Mouse (Mus musculus) layer of hippocampus, postnatal 14 days (tissue): Measurements from ENCODE around the gene Nol11. TPM values are rescaled to one million over a fixed set of nuclear protein-coding genes. Genes with fewer than 3 reads are reported as not detected.
A peak's percentile ranks its signal among the peaks of the same experiment; 100 is the strongest.

Experiments used
- DNase-seq, 2 experiments: peaks; one replicate each; pipeline ENCODE4 v3.0.0; 2021 to 2022; ENCODE audit warnings: low spot score in 2 of 2, mixed read lengths in 1 of 2
- long read RNA-seq, 2 experiments: library from polyadenylated mRNA; stranded (forward); transcript quantifications; one replicate each; pipeline ENCODE4 v2.0.0; 2021
- total RNA-seq, 2 experiments: library from RNA; stranded (reverse); gene quantifications; 2 replicates each; pipeline ENCODE4 v1.2.3; 2021

Gene Nol11
- 10 to 100 TPM; 22.2 to 23.8 TPM for total RNA-seq
- long read RNA-seq, experiment 1, transcript Nol11-201 (18 exons, 3,158 nt): major isoform, 34 of 43 reads
- long read RNA-seq, experiment 1, partial matches to known transcripts: 2 of 43 reads
- long read RNA-seq, experiment 1, other reads (novel, unspliced or antisense): 3 of 43 reads
- long read RNA-seq, experiment 2, transcript Nol11-201 (18 exons, 3,158 nt): major isoform, 27 of 37 reads
- long read RNA-seq, experiment 2, partial matches to known transcripts: 4 of 37 reads
- long read RNA-seq, experiment 2, other reads (novel, unspliced or antisense): 5 of 37 reads

DNA sequence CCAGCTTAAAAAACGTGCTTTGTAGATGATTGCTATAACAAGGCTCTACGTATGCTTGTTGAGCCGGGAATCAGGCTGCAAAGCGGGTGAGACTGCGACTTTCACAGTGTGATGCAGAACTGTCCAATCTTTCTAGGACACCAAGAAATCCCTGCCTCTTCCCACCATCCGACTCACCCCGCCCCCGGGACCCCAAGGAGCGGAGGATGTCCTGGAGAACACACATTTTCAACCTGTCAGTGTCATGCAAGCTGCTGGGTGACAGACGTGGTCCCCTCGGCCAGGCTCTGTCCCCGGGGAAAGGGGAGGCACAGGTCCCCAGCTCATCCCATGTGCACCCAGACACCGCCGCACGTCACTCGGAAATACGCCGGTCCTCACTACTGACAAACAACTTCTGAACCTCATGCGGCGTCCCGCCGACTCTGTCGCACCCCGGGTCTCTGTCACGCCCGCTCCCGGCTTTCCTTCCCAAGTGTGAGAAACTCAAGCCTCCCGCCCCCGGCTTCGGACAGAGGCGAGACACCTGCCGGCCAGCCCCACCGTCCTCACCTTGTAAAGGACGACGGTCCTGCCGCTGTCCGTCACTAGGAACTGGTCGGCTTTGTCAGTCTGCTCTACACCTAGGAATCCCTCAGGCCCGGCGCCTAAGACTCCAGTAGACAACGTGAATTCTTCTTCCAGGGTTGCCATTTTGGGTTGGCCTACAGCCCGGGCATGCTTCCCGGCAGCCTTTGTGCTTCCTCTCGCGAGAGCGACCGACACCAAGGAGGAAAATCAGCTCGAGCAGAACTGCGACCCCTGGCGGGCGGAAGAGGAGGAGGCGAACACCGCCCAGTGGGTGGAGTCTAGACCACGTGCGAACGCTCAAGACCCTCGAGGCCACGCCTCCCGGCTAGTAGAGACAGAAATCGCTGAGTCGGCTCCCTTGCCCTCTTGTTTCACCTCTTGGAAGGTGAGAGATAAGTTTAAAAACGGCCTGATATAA, at the start of gene Nol11:
TSS of gene Nol11 (minus strand) at position 817 of the 988 bp plus-strand sequence.
- DNase-seq: peak; percentile 99

DNA sequence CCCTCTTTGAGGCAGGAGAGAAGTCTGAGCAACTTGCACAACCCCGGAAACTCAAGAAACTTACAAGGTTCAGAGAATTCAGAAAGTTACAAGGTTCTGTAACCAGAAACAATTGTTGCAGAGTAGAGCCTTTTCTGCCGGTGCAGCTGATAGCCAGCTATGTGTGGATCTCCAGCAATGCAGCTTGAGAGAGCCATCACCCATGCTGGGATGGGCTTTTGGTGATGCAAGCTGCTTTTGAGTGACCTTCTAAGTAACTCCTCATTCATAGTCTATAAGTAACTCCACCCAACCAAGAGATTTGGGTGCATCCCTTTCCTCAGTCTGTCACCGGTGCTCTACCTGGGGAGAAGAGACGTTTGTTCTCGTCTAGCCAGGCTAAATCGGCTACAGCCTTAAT, 49.3 kb upstream of the Nol11 start:
- DNase-seq: no peak

DNA sequence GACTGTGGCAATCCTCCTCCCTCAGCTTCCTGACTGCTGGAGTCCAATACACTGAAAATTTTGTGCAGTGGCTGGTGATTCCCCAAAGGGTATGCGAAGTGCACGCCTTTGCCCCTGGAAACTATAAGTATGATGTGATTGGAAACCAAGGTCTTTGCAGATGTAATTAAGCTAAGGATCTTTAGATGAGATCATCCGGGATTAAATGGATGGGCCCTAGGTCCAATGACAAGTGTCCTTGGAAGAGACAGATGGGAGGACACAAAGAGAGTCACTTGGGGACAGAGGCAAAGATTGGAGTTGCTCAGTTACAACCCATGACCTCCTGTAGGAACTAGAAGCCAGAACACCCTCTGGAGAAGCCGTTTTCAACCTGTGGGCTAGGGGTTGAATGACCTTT, 48.4 kb upstream of the Nol11 start:
- no peak for DNase-seq

DNA sequence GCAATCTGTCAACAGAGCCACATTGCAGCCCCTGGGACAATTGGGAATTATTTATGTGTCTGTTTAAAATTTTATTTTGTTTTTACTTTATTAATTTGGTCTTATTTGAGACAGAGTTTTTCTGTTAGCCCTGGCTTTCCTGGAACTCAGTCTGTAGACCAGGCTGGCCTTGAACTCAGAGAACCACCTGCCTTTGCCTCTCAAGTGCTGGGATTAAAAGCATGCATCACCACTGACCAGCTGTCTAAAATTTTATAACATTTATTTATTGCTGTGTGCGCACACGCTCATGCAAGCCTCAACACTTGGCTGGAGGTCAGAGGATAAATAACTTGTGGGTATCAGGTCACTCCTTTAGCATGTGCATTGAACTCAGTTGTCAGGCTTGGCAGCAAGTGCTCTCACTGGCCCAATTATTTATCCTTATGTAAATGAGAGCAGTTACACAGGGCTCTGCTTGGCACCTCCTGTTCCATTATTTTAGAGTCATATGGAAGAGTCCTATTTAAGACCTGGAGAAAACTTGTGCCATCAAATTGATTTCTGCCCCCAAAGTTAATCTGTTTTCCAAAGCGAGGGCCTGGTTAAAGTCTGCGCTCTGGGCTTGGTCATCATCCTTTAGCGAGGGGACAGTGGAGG, 44.2 kb upstream of the Nol11 start:
- no peak for DNase-seq

DNA sequence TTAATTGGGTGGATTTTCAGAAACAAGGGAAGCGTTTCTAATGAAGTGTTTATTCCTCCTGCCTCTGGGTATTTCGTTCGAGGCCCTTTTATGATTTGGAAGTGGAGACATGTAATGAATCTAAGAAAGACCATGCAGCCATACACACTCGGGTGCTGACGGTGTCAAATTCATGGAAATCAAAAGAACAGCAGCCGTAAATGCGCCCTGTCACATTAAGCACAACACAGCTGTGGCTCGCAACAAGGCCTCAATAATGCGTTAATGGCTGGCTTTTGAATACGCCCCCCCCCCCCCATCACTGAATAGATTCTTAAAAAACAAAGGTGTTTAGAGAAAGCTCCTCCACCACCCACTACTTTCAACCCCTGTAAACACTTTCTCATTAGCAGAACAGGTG, 40.9 kb upstream of the Nol11 start:
- no peak for DNase-seq

DNA sequence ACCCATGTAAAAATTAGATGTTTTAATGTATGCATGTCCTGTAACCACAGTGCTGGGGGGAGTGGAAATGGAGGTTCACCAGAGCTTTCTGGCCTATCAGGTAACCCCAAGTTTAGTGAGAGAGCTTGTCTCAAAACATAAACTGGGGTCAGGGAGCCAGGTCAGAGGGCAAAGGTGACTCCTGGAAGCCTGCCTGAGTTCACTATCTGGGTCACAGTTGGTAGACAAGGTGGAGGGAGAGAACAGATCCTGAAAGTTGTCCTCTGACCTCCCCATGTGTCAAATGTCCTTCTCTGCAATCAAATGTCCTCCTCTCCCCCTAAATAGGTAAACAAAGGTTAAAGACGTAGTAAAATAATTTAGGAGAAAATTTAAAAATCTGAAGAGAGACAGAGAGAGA, 37.2 kb upstream of the Nol11 start:
- no peak for DNase-seq

DNA sequence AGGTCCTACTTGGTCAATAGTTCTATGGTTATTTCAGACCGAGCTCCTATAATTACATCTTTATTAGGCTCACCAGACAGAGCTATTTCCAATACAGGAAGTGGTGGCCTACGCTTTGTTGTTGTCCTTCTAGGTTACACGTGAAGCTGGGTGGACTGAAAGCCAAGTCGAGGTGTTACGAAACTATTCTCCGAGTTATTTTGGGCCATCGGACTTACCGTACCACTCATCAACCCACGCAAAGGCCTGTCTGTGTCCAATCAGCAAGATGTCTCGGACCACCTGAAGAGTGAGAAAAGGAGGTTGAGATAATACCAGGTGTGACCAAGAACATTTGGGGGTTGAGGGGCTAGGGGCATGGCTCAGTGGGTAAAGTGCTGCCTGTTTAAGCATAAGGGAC, 36.8 kb upstream of the Nol11 start:
- no peak for DNase-seq

DNA sequence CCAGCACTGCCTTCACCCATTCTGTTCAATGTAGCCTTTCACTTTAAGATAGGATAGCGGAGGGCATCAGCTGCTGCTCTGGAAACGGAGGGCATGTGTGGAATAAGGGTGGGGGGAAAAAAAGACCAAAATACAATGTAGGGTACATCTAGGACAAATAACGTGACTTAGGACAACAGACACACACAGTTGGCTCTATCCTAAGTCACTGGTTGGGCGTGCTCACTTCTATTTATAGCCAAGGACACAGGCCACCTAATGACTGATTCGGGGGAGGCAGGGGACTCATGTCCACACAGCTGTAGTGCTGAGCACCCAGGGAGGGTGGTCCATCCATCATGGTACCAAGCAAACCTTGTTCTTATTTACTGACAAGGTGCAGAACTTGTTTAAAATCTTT, 36.1 kb upstream of the Nol11 start:
- no peak for DNase-seq

DNA sequence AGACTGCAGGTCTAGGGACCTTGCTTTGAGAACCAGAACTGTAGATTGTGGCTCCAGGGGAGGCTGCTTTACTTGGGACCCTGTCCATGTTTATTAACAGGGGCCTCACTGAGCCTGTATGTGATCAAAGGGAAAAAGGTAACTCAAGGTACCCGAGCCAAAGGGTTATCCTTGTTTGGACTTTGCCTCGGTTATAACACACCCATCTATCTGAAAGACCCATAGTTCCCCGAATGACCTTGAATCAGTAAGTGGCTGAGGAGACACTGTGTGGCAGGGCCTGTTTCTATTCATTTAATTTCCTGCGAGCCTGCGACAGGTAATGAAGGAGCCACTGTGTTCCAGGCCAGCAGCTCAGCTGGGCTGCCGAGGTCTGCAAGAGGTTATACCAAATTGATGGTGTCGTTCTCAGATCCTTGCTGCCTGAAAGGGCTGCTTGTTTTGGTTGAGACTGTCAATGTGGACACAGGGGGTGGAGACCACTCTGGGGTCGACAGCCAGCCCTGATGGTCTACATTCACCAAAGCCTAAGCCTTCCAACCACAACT, 34.6 kb upstream of the Nol11 start:
- DNase-seq: no peak

DNA sequence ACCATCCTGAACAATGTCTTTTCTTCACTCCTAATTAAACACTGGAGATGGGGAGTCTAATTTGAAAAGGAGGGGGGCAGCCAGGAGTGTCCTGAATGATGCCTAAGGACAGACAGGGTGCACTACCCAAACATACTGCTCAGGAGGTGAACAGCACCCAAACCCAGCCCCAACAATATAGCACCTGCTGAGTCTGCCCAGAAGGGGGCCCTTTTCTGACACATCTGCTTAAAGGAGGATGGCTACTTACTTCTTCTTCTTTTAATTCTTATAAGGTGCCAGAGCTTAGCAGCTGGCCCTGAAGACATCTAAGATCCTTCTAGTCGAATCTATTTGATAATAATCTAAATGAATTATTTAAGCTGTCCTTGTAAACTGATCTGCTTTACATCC, 34.0 kb upstream of the Nol11 start:
- DNase-seq: no peak

DNA sequence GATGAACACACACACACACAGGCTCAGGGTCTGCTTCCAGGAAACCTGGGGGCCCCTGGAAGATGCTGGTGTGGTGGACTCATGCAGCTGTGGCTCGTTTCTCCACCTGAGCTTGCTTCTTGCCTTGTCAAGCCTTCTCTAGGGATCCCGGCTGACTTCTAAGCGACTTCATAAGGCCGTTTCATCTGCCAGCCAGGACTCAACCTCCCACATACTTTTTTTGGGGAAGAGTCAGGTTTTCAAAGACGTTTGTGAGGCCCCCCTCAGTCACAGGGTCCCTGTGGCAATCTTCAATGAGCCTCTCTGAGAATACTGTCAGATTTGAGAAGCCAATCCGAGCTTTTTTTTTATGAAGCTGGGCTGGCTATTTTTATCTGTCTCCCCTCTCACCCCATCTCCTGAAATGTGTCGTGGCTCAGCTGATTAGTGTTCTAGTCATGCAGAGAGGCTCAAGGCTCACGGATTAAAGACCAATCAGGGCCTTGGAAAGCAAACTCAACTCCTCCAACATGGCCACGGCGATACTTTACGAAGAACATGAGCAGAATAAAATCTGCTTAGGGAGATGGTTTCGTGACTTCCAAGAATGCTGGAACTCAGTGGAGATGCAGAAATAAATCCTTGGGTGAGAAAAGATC, 33.5 kb upstream of the Nol11 start:
- no peak for DNase-seq

DNA sequence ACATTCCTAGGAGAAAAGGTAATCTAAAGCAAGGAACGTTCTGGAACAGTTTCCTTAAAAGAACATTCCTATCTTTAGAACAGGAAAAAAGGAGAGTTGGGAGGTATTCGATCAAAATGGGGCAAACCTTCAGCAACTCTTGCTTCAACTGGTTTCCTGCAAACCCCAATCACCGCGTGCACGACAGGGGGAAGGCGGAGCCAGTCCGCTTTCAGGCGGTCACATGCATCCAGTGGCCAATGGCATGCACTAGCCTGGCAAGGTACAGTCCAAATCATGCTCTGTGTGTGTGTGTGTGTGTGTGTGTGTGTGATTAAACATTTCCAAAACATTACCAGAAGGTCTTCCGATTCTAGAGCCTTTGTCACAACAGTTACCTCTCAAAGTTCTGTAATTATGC, 25.9 kb upstream of the Nol11 start:
- DNase-seq: no peak

DNA sequence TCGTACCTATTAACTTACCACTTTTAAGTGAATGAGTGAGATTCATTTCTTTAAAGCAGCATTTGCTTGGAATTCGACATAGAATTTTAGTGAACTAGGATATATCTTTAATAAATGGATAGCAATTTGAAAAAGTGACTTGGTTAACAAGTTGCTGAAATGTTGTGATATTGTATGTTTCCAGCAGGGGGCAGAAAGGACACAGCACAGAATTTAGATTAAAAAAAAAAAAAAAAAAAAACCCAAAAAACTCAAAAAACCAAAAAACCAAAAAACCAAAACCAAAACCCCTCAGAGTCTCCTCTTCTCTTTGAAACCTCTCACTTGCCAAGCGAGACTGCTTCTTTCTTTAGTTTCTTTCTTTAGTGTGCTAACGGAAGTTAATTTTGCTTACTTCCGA, 24.6 kb upstream of the Nol11 start:
- DNase-seq: peak in 1 of 2 experiments; percentile 55

DNA sequence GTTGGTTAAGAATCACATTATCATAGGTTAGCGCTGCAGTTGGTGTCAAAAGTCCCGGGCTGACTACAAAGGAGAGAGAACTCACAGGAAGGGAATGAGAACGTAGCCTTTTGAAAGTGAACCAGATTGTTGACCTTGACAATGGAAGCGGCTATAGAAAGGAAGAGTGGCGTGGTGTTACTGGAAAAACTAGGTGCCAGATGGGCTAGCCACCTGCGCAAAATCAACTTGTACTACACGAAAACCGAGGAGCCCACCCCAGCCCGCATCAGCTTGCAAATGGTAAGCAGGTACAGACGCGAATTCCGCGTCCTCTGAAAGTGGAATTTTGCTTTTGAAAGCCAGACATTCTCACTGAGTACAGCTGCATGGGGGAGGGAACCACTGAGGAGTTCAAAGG, 20.6 kb upstream of the Nol11 start:
- DNase-seq: no peak

DNA sequence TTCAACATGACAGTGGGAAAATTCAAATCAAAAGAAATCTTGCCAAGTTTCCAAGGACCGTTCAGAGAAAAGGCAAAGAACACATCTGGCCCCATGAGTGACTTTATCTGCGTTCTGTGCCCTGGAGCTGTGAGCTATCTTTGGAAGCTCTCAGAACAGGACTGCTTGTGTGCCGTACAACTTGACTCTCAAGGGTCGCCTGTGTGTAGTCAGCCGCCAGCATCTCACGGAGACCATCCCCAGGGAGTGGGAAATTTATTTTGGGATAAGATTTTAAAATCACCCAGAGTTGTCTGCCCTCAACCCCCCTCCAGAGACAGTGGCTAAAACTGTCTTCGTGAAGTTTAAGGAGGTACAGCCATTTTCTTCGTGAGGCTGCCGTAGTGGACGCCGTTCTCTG, 12.6 kb upstream of the Nol11 start:
- DNase-seq: no peak

DNA sequence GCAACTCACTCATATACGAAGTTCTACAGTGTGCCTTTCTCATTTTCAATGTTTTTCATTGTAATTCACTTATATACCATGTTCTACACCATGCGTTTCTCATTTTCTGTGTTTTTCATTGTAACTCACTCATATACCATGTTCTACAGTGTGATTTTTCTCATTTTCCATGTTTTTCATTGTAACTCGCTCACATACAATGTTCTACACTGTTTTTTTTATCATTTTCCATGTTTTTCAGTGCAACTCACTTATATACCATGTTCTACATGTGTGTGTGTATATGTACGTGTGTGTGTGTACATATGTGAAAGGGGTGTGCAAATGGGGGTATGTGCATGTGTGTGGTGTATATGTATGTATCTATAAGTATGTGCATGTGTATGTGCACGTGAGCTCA, 10.1 kb upstream of the Nol11 start:
- DNase-seq: no peak

DNA sequence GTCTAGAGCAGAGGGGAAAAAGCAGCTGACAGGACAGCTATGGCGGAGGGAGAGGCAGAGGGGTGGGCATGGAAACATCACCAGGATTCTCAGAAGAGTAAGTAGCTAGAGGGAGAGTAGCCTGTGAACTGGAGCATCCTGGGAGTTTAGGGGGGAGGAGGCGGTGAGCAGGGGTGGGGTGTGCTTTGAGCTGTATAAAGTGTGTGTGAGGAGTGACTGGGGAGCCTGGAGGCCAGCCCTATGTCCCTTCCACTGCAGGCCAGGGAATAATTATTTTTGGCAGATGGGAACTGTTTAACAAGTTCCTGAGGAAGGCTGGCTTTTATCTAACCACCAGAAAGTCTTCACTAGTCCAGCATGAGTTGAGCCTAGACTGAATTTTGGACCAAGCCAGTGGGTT, 6.2 kb upstream of the Nol11 start:
- no peak for DNase-seq

DNA sequence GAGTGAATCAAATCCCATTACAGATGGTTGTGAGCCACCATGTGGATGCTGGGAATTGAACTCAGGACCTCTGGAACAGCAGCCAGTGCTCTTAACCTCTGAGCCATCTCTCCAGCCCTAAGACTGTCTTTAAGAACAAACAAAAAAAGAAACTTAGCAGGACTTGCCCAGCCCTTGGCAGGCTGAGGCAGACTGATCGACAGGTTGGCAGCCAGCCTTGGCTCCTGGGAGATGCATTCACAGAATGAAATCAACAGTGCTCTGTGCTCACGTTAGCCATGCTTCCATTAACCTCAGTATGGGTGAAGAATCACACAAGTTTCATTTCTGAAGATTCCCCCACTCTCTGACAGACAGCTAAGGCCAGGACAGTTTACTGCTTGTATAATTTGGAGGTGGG, 1.2 kb upstream of the Nol11 start:
- DNase-seq: peak in 1 of 2 experiments; percentile 3

DNA sequence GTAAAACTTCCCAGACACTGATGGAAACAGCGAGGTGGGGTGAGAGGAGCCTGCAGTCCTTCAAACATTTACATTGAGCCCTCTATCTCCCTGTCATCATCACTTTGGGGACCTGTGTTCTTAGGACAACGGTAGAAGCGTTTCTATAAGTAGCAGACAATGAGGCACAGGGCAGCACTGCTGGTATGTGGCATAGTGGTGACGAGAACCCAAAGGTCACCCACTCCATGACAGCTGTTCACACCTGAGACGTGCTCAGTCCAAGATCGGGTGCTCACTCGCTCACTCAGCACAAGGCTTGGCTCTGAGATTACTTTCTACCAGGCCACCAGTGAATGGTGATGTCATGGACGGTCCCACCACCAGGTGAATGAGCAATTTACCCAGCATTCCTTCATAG, 5.4 kb downstream of the Nol11 start:
- no peak for DNase-seq

DNA sequence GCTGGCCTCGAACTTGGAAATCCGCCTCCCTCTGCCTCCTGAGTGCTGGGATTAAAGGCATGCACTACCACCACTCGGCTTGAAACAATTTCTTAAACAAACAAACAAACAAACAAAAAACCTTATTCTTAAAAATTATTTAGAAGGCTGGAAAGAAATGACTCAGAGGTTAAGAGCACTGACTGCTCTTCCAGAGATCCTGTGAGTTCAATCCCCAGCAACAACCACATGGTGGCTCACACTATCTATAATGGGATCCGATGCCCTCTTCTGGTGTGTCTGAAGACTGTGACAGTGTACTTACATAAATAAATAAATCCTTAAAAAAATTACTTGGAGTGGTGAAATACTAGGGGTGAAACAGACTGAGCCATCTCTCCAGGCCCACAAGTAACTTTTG, 28.0 kb downstream of the Nol11 start:
- no peak for DNase-seq

DNA sequence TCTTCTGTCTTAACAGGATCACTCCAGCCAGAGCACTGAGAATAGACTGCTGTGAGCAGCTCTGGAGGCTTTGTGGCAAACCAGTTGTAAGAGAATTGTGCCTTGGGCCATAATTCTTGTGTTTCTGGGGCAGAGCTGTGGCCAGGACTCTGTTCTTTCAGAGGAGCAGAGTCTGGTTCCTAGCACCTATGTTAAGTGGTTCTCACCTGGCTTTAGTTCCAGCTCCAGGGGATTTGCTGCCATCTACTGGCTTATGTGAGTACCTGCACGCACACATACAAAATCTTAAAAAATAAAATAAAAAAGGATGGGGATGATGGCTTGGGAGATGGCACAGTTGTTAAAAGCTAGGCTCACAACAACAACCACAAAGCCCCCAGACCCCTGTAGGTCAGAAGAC, 30.1 kb downstream of the Nol11 start:
- no peak for DNase-seq
